ENCODE assay signal across 8 mouse cellular contexts in genomic region chr1:156633095-156633494, GRCm38 (mm10). TPM values are rescaled to one million over a fixed set of nuclear protein-coding genes. Genes with fewer than 3 reads are reported as not detected.
DNase-seq lines count a peak whose midpoint lies in the region; ATAC-seq and TF ChIP-seq lines count a peak whose summit lies in the region.

No protein-coding gene starts in this region.

- H3K27me3 ChIP-seq in liver, postnatal 0 days (ENCODE audit: insufficient read depth, low read length), result no peaks in the 10 kb centered on the region
- no peaks in the 10 kb centered on the region for H3K27me3 ChIP-seq in liver, embryonic 12.5 days (replicated peaks)
- H3K27me3 ChIP-seq in embryonic facial prominence, embryonic 15.5 days, result no peaks in the 10 kb centered on the region
- H3K27me3 ChIP-seq in kidney, postnatal 0 days (ENCODE audit: insufficient read depth, low read length), result no peaks in the 10 kb centered on the region

- no peak overlapping the region for H3K4me2 ChIP-seq in liver, postnatal 0 days (ENCODE audit: low read depth, low read length)
- H3K4me2 ChIP-seq in liver, embryonic 12.5 days, result no peak overlapping the region
- H3K4me2 ChIP-seq in embryonic facial prominence, embryonic 15.5 days (replicated peaks), result no peak overlapping the region
- no peak overlapping the region for H3K4me2 ChIP-seq in kidney, postnatal 0 days (ENCODE audit: low read length)

- H3K9ac ChIP-seq in liver, postnatal 0 days (replicated peaks), result no peak overlapping the region
- H3K9ac ChIP-seq in liver, embryonic 12.5 days, result no peak overlapping the region
- no peak overlapping the region for H3K9ac ChIP-seq in embryonic facial prominence, embryonic 15.5 days
- no peak overlapping the region for H3K9ac ChIP-seq in kidney, postnatal 0 days (ENCODE audit: low read depth, low read length)

- no peak; the same call in 1 of the 2 replicates for ATAC-seq in liver, postnatal 0 days
- ATAC-seq in liver, embryonic 12.5 days, result no peak
- peak; percentile 51; the same call in 1 of the 2 replicates for ATAC-seq in embryonic facial prominence, embryonic 15.5 days (ENCODE audit: insufficient number of reproducible peaks, low FRiP score, low TSS enrichment, low read depth)
- peak; percentile 40; the same call in 1 of the 2 replicates for ATAC-seq in kidney, postnatal 0 days (replicated peaks; ENCODE audit: low FRiP score, low read depth)
- ATAC-seq in neutrophil, adult 5-6 weeks (ENCODE audit: extremely low read depth, insufficient number of reproducible peaks, low FRiP score, poor library complexity, severe bottlenecking), result peak; percentile 48; the same call in 1 of the 2 replicates

- 74% methylated on average over 10 of the region's 10 CpGs for WGBS in liver, postnatal 0 days (ENCODE audit: insufficient replicate concordance)
- WGBS in liver, embryonic 12.5 days (ENCODE audit: insufficient replicate concordance), result 75% methylated on average over 10 of the region's 10 CpGs
- WGBS in embryonic facial prominence, embryonic 15.5 days, result 76% methylated on average over 10 of the region's 10 CpGs
- whole genome bisulfite sequencing in kidney, postnatal 0 days, result 76% methylated on average over 10 of the region's 10 CpGs

- peaks cover 45% of the 10 kb centered on the region for H3K36me3 ChIP-seq in liver, postnatal 0 days (replicated peaks; ENCODE audit: insufficient read depth, low read length)
- H3K36me3 ChIP-seq in liver, embryonic 12.5 days, result peaks cover 84% of the 10 kb centered on the region
- H3K36me3 ChIP-seq in embryonic facial prominence, embryonic 15.5 days, result peaks cover 60% of the 10 kb centered on the region
- H3K36me3 ChIP-seq in kidney, postnatal 0 days (ENCODE audit: insufficient read depth, low read length), result peaks cover 43% of the 10 kb centered on the region

- TF ChIP-seq CTCF in liver, postnatal 0 days (IDR thresholded peaks at IDR 0.05; ENCODE audit: low read depth), result peak; percentile 66
- TF ChIP-seq CTCF in kidney, postnatal 0 days (IDR thresholded peaks at IDR 0.05; ENCODE audit: low read depth), result peak; percentile 76

- no peak for TF ChIP-seq EP300 in liver, postnatal 0 days (IDR thresholded peaks at IDR 0.05; ENCODE audit: low read depth)

- no peak overlapping the region for H3K27ac ChIP-seq in liver, postnatal 0 days (ENCODE audit: low read depth)
- H3K27ac ChIP-seq in liver, embryonic 12.5 days, result no peak overlapping the region
- H3K27ac ChIP-seq in embryonic facial prominence, embryonic 15.5 days (replicated peaks), result no peak overlapping the region
- no peak overlapping the region for H3K27ac ChIP-seq in kidney, postnatal 0 days

- H3K4me1 ChIP-seq in liver, postnatal 0 days (ENCODE audit: insufficient read depth), result no peaks in the 10 kb centered on the region
- H3K4me1 ChIP-seq in liver, embryonic 12.5 days, result no peaks in the 10 kb centered on the region
- no peaks in the 10 kb centered on the region for H3K4me1 ChIP-seq in embryonic facial prominence, embryonic 15.5 days
- H3K4me1 ChIP-seq in kidney, postnatal 0 days (replicated peaks; ENCODE audit: insufficient read depth, low read length), result no peaks in the 10 kb centered on the region

- H3K9me3 ChIP-seq in liver, postnatal 0 days (ENCODE audit: low read length), result no peaks in the 10 kb centered on the region
- H3K9me3 ChIP-seq in liver, embryonic 12.5 days (replicated peaks), result no peaks in the 10 kb centered on the region
- H3K9me3 ChIP-seq in embryonic facial prominence, embryonic 15.5 days (replicated peaks), result no peaks in the 10 kb centered on the region
- no peaks in the 10 kb centered on the region for H3K9me3 ChIP-seq in kidney, postnatal 0 days (replicated peaks; ENCODE audit: low read length)

- no peak overlapping the region for H3K4me3 ChIP-seq in liver, postnatal 0 days (ENCODE audit: low read depth, low read length)
- no peak overlapping the region for H3K4me3 ChIP-seq in liver, embryonic 12.5 days
- H3K4me3 ChIP-seq in embryonic facial prominence, embryonic 15.5 days (replicated peaks), result no peak overlapping the region
- H3K4me3 ChIP-seq in kidney, postnatal 0 days (replicated peaks; ENCODE audit: low read depth, low read length), result no peak overlapping the region

- DNase-seq in adrenal gland, adult 2 months, result peak; percentile 29
- no peak for DNase-seq in adrenal gland, postnatal 25 days
- no peak for DNase-seq in liver, postnatal 0 days
- peak; percentile 77 for DNase-seq in kidney, postnatal 0 days (ENCODE audit: low spot score)
- no peak for DNase-seq in urinary bladder, postnatal 25 days (ENCODE audit: low spot score)

RNA-seq across cellular contexts. Expression of gene Tor3a, which starts 41.1 kb away (rescaled TPM):
- total RNA-seq in adrenal gland, adult 2 months (2021), result 10 to 100 TPM; 15.1 to 24.6 TPM
- 21.5 and 48.9 TPM in 2 replicates for polyA plus RNA-seq in adrenal gland, adult 2 months (2012; rRNA removed)
- total RNA-seq in adrenal gland, postnatal 25 days (2021), result 13.8 and 19.3 TPM in 2 replicates
- polyA plus RNA-seq in liver, postnatal 0 days (2015; fragmentation: Nextera tagmentation; extraction: Ambion mirVana), result 12.4 and 19.4 TPM in 2 replicates
- polyA plus RNA-seq in liver, embryonic 12.5 days (2016; fragmentation: Nextera tagmentation; extraction: Ambion mirVana), result 2.9 and 3.3 TPM in 2 replicates
- 13.7 and 15.4 TPM in 2 replicates for polyA plus RNA-seq in embryonic facial prominence, embryonic 15.5 days (2015; fragmentation: Nextera tagmentation; extraction: Ambion mirVana)
- 18.3 and 19.9 TPM in 2 replicates for polyA plus RNA-seq in kidney, postnatal 0 days (2015; fragmentation: Nextera tagmentation; extraction: Ambion mirVana)
- 24.6 and 25.2 TPM in 2 replicates for total RNA-seq in neutrophil, adult 5-6 weeks (2017)

Comparison
In these comparisons a context has a peak if more than half of its experiments do, and no peak if none do; other contexts are left out.
1. DNase-seq: peak in adrenal gland, adult 2 months (single experiment) and kidney, postnatal 0 days (single experiment); none in adrenal gland, postnatal 25 days (single experiment), liver, postnatal 0 days (single experiment) and urinary bladder, postnatal 25 days (single experiment).
2. ATAC-seq: peak in embryonic facial prominence, embryonic 15.5 days (single experiment), kidney, postnatal 0 days (single experiment) and neutrophil, adult 5-6 weeks (single experiment); none in liver, postnatal 0 days (single experiment) and liver, embryonic 12.5 days (single experiment).